Mouse (Mus musculus): ENCODE data around the gene Gm7579.
"Not testable (repeated sequence)": the region's sequence is repeated elsewhere in the genome, so short reads cannot be mapped to it uniquely, and the experiment has no call there.

The Gm7579 gene

GRCm38 (mm10) chr7:142211559-142211958, at the start of gene Gm7579:
Gm7579 (plus strand) TSS chr7:142211859.
- DNase-seq = no peak

GRCm38 (mm10) chr7:142165639-142166038, 46.0 kb upstream of the Gm7579 start, which contains the start of gene Gm4553:
Gm4553 (minus strand) TSS chr7:142165739.
- DNase-seq = not testable (repeated sequence)

- DNase-seq = no peak
These were observed 41.8 kb upstream of the Gm7579 start for GRCm38 (mm10) chr7:142169836-142170235.

GRCm38 (mm10) chr7:142175905-142176304, 35.8 kb upstream of the Gm7579 start, which contains the start of gene Krtap5-2:
Krtap5-2 (minus strand) TSS chr7:142176005.
- not testable (repeated sequence) for DNase-seq

- DNase-seq = no peak
These were observed 33.0 kb upstream of the Gm7579 start for GRCm38 (mm10) chr7:142178685-142179084.

GRCm38 (mm10) chr7:142181021-142181420, 30.6 kb upstream of the Gm7579 start:
- no peak for DNase-seq

- DNase-seq = no peak
These were observed 23.5 kb upstream of the Gm7579 start for GRCm38 (mm10) chr7:142188156-142188555.

GRCm38 (mm10) chr7:142190289-142190688, 21.4 kb upstream of the Gm7579 start, which contains the start of gene Gm10153:
Gm10153 (minus strand) TSS chr7:142190389.
- no peak for DNase-seq

GRCm38 (mm10) chr7:142198748-142199147, 12.9 kb upstream of the Gm7579 start:
- DNase-seq = no peak

GRCm38 (mm10) chr7:142201064-142201463, 10.6 kb upstream of the Gm7579 start, which contains the start of gene Krtap5-3:
Krtap5-3 (plus strand) TSS chr7:142201364.
- DNase-seq = no peak

- no peak for DNase-seq
These were observed 6.2 kb upstream of the Gm7579 start for GRCm38 (mm10) chr7:142205488-142205887.

GRCm38 (mm10) chr7:142206891-142207290, 4.8 kb upstream of the Gm7579 start:
- DNase-seq = not testable (repeated sequence)

GRCm38 (mm10) chr7:142212136-142212535, 477 bp downstream of the Gm7579 start:
- DNase-seq = not testable (repeated sequence)

GRCm38 (mm10) chr7:142224518-142224917, 12.9 kb downstream of the Gm7579 start:
- no peak for DNase-seq

GRCm38 (mm10) chr7:142229871-142230270, 18.2 kb downstream of the Gm7579 start, which contains the start of gene Krtap5-5:
Krtap5-5 (minus strand) TSS chr7:142229971.
- not testable (repeated sequence) for DNase-seq

- DNase-seq = no peak
These were observed 19.9 kb downstream of the Gm7579 start for GRCm38 (mm10) chr7:142231540-142231939.

- no peak for DNase-seq
These were observed 29.3 kb downstream of the Gm7579 start, which contains the start of gene Gm40460 for GRCm38 (mm10) chr7:142240978-142241377. Gm40460 (minus strand) TSS chr7:142241078.

- peak; percentile 9 to 21 for DNase-seq
These were observed 38.2 kb downstream of the Gm7579 start for GRCm38 (mm10) chr7:142249824-142250223.

GRCm38 (mm10) chr7:142255517-142255916, 43.9 kb downstream of the Gm7579 start:
- peak in 1 of 2 experiments; percentile 25 for DNase-seq

- not testable (repeated sequence) for DNase-seq
These were observed 46.6 kb downstream of the Gm7579 start, which contains the start of gene Gm2431 for GRCm38 (mm10) chr7:142258254-142258653. Gm2431 (minus strand) TSS chr7:142258354.

All from kidney, adult 8-10 months (tissue).